Mouse (Mus musculus) ES-CJ7 (cell line): ENCODE results near the gene Olfr768.
"Not testable (repeated sequence)": the region's sequence is repeated elsewhere in the genome, so short reads cannot be mapped to it uniquely, and the experiment has no call there.

Experiments used
- DNase-seq: peaks from one replicate; pipeline ENCODE4 v3.0.0; 2011; ENCODE audit warnings: low read depth, low spot score

Olfr768 gene

GRCm38 (mm10) chr10:129099275-129099674, at the start of gene Olfr768:
Gene Olfr768, minus strand, starts transcription at chr10:129099375.
- no peak for DNase-seq

- no peak for DNase-seq
Observed at GRCm38 (mm10) chr10:129138898-129139297, 39.7 kb upstream of the Olfr768 start, which contains the start of gene Olfr770. Gene Olfr770, minus strand, starts transcription at chr10:129138998.

GRCm38 (mm10) chr10:129117761-129118160, 18.6 kb upstream of the Olfr768 start, which contains the start of gene Olfr769:
Gene Olfr769, minus strand, starts transcription at chr10:129117861.
- DNase-seq: no peak

GRCm38 (mm10) chr10:129115146-129115545, 16.0 kb upstream of the Olfr768 start:
- no peak for DNase-seq

GRCm38 (mm10) chr10:129101231-129101630, 2.1 kb upstream of the Olfr768 start:
- peak; percentile 6 for DNase-seq

- not testable (repeated sequence) for DNase-seq
Observed at GRCm38 (mm10) chr10:129082810-129083209, 16.4 kb downstream of the Olfr768 start, which contains the start of gene Olfr767. Gene Olfr767, minus strand, starts transcription at chr10:129082910.

- no peak for DNase-seq
Observed at GRCm38 (mm10) chr10:129068877-129069276, 30.3 kb downstream of the Olfr768 start, which contains the start of gene Olfr766-ps1. Gene Olfr766-ps1, minus strand, starts transcription at chr10:129068977.

- not testable (repeated sequence) for DNase-seq
Observed at GRCm38 (mm10) chr10:129049898-129050297, 49.3 kb downstream of the Olfr768 start, which contains the start of gene Olfr765. Gene Olfr765, minus strand, starts transcription at chr10:129049998.
